Mouse (Mus musculus): ENCODE data around the gene Gm20479.

DNA sequence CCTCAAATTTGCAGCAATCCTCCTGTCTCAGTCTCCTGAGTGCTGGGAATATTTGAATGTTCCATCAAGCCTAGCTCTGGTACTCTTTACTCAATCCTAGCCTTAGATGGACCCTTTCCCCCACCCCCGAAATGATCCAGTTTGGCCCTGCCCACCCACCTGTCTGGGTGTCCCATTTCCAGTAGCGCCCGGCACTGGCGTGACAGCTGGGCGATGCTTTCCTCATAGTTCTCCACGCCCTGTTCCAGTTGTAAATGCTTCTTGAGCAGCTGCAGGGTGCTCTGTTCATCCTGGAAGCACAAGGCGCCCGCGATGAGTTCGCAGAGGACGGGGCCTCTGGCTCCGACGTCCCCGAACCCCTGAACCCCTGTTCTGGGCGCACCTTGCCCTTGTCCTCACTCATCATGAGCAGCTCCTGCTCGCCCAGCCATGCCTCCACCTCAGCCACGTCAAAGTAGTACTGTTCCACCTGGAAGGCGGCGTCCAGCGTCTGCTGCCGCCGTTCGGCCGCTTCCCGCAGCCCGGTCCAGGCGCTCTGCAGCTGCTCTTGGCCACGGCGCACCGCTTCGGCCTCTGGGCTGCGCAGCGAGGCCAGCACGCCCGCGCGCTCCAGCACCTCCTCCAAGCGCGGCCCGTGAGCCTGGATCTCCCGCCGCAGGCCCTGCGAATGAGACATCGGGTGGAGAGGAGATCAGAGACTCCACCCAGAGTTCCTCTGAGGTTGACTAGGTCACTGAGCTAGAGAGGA is 14.7 kb upstream of the Gm20479 start:
- TF ChIP-seq CTCF (IDR thresholded peaks at IDR 0.05; ENCODE audit: extremely low read depth, insufficient read depth, insufficient read length, insufficient replicate concordance): no peak
- TF ChIP-seq POLR2A (IDR thresholded peaks at IDR 0.05; ENCODE audit: low read depth, low read length): no peak
